ENCODE assay signal across 7 mouse cellular contexts in genomic region chr4:86695081-86695480, GRCm38 (mm10). TPM values are rescaled to one million over a fixed set of nuclear protein-coding genes. Genes with fewer than 3 reads are reported as not detected.
DNase-seq lines count a peak whose midpoint lies in the region; ATAC-seq lines count a peak whose summit lies in the region.

No protein-coding gene starts in this region.

- ATAC-seq in megakaryocyte, adult 5-6 weeks (ENCODE audit: poor library complexity, severe bottlenecking), result peak; percentile 56
- no peak for ATAC-seq in erythroid progenitor cell, adult 5-6 weeks (replicated peaks; ENCODE audit: low FRiP score, poor library complexity, severe bottlenecking)

- DNase-seq in ovary, postnatal 14 days (ENCODE audit: low spot score), result peak; percentile 57
- no peak for DNase-seq in ovary, postnatal 36 days (ENCODE audit: low spot score)
- DNase-seq in ZHBTc4 (ENCODE audit: low read depth, low spot score), result peak; percentile 90
- peak; percentile 50 for DNase-seq in cerebellum, adult 9-11 months
- DNase-seq in heart, postnatal 4 days, result peak; percentile 81

RNA-seq across cellular contexts. Expression of gene Plin2, which starts 25.2 kb away (rescaled TPM):
- total RNA-seq in heart, postnatal 4 days (2021), result 100 to 1,000 TPM in 1 of 2 experiments, 10 to 100 TPM in 1; 99.8 to 104 TPM
- 124 and 127 TPM in 2 replicates for total RNA-seq in megakaryocyte, adult 5-6 weeks (2015)
- 187 and 216 TPM in 2 replicates for total RNA-seq in megakaryocyte, adult 5-6 weeks (2017)
- 16.3 and 24.1 TPM in 2 replicates for total RNA-seq in erythroid progenitor cell, adult 5-6 weeks (2015; ENCODE audit: low replicate concordance)
- total RNA-seq in erythroid progenitor cell, adult 5-6 weeks (2017; ENCODE audit: low replicate concordance), result 18.5 and 30.5 TPM in 2 replicates

RNA-seq across cellular contexts. Expression of gene Dennd4c, which starts 53.3 kb away (rescaled TPM):
- 10 to 100 TPM; 26.2 to 33.0 TPM for total RNA-seq in heart, postnatal 4 days (2021)
- 23.1 and 24.1 TPM in 2 replicates for total RNA-seq in megakaryocyte, adult 5-6 weeks (2015)
- total RNA-seq in megakaryocyte, adult 5-6 weeks (2017), result 27.9 and 30.9 TPM in 2 replicates
- 9.2 and 12.3 TPM in 2 replicates for total RNA-seq in erythroid progenitor cell, adult 5-6 weeks (2015; ENCODE audit: low replicate concordance)
- 10.5 and 11.8 TPM in 2 replicates for total RNA-seq in erythroid progenitor cell, adult 5-6 weeks (2017; ENCODE audit: low replicate concordance)
